Comparison of ENCODE assay signal across 14 mouse cellular contexts in the genomic region with DNA sequence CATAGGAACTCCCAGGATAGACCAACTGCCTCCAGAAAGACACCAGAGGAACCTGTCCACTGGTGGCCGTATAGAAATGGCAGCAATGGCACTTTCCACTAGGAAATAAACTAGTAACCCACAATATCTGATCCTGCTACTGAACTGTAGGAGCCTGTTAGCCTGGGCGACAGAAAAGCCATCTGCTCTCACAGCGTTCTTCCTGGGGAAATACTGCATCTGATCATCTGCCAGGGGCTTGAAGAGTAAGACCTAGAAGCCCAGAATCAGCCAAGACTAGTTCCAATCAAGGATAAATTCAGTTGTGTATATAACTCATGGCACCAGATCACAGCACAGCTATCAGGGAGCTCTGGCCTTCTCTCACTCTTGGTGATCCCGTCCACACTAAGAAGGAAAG. TPM values are rescaled to one million over a fixed set of nuclear protein-coding genes. Genes with fewer than 3 reads are reported as not detected.
DNase-seq lines count a peak whose midpoint lies in the region.
"Had no signal": no experiment of that assay in that cellular context is flagged by ENCODE, and none has a peak within 500 bp of the region (broad histone marks: within the 10 kb centered on the region; RNA-seq: fewer than 3 reads in every experiment).

No protein-coding gene starts in this region.

- DNase-seq in brain, adult 2 months (ENCODE audit: low read depth, low spot score) = peak; percentile 96
- peak; percentile 63 to 73 for DNase-seq in cerebellum, adult 18-20 months
- DNase-seq in cerebellum, adult 9-11 months = peak; percentile 82
- peak; percentile 42 to 58 for DNase-seq in cerebellum, postnatal 36 days
- no peak for DNase-seq in layer of hippocampus, postnatal 14 days (ENCODE audit: low spot score in 2 of 2)
- no peak for DNase-seq in kidney, postnatal 10 days
- no peak for DNase-seq in adrenal gland, adult 2 months
- DNase-seq: adrenal gland, adult 8-10 months; forebrain, postnatal 0 days; gastrocnemius, postnatal 14 days; heart, adult 2 months; kidney, adult 8-10 months had no signal

RNA-seq across cellular contexts. Expression of gene Reln, which starts 33.5 kb away (rescaled TPM):
- total RNA-seq in layer of hippocampus, postnatal 14 days (2021) = 10 to 100 TPM; 86.9 to 87.4 TPM
- 1 to 10 TPM; 1.5 to 2.3 TPM for total RNA-seq in adrenal gland, adult 2 months (2021)
- polyA plus RNA-seq in adrenal gland, adult 2 months (2012; rRNA removed) = 0.88 and 2.0 TPM in 2 replicates
- polyA plus RNA-seq: C2C12, Patski had no signal

Comparison
In these comparisons a context has a peak if more than half of its experiments do, and no peak if none do; other contexts are left out.
1. DNase-seq: peak in brain, adult 2 months (single experiment), cerebellum, adult 18-20 months (2 of 2), cerebellum, adult 9-11 months (single experiment) and cerebellum, postnatal 36 days (2 of 2); none in layer of hippocampus, postnatal 14 days (0 of 2), kidney, postnatal 10 days (single experiment) and adrenal gland, adult 2 months (single experiment).
2. RNA of gene Reln, which starts 33.5 kb away (total RNA-seq): 86.9 to 87.4 TPM in layer of hippocampus, postnatal 14 days; 1.5 to 2.3 TPM in adrenal gland, adult 2 months; every median in the first group is over 10 times any median in the second.